Mouse (Mus musculus) thymus, postnatal 36 days (tissue): ENCODE measurements around the gene Onecut3.

Source experiments
- DNase-seq, 2 experiments: peaks; one replicate each; pipeline ENCODE4 v3.0.0; 2022; ENCODE audit warnings: mixed read lengths in 2 of 2

The Onecut3 gene

DNA sequence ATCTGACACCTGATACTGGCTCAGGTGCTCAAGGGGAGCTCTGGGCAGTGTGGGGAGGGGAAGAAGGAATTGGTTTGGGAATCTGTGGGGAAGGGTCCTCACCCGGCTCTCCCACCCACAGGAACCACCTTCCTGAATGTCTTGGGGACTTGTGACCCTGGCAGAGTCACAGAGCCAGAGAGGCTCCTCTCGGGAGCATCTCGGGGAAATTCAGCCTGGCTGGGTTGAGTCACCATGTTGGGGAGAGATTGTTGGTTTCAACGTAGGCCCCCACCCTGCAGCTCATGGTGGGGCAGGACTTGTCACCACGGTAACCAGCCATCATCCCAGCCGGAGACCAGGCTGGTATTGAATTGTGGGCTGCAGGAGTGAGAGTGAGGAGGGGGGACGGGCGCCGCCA, 10.1 kb downstream of the Onecut3 start:
- DNase-seq: no peak

DNA sequence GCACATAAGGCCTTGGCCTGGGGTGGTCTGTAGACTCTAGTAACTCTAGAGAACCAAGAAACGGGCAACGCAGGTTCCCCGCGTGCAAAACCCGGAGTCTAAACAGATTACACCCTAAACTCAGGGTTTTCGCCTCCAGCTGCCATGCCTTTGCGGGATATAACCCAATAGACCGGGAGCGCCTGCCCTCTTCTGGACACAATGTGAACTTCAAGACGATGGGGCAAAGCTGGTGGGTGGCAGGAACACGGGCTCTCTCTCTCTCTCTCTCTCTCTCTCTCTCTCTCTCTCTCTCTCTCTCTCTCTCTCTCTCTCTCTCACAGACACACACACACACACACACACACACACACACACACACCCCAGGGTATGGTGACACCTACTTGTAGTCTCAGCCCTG, 11.6 kb downstream of the Onecut3 start:
- DNase-seq: peak; percentile 59 to 69

DNA sequence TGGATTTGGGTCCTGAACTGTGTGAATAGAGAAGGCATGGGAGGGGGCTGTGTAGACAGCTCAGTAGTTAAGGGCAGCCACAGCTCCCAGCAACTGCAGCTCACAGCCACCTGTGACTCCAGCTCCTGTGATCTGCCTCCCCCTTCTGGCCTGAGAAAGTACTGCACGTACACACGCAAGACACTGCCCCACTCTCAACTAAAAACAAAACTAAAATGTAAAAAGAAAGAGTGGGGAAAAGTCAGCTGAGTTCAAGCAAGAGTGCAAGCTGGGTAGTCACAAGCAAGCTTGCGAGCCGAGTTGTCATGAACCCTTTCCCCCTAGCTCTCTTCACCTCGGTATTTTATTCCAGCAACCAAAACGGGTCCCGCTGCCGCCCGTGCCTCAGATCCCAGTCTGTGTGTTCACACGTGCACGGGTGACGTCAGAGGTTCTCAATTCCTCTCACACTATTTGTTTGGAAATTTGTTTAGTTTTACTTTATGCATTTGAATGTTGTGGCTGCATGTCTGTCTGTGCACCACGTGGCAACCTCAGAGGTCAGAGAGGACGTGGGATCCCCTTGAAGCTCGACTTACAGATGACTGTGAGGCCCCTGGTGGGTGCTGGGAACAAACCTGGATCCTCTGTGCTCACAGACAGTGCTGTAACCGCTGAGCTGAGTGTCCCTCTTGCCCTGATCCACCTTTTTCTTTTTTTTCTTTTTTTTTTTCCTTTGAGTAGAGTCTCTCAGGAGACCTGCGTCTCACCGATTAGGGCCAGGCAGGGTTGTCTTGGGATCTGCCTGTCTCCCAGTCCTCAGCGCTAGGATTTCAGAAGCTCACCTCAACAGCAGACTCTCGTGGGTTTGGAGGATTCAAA, 15.0 kb downstream of the Onecut3 start:
- DNase-seq: peak; percentile 79 to 85

DNA sequence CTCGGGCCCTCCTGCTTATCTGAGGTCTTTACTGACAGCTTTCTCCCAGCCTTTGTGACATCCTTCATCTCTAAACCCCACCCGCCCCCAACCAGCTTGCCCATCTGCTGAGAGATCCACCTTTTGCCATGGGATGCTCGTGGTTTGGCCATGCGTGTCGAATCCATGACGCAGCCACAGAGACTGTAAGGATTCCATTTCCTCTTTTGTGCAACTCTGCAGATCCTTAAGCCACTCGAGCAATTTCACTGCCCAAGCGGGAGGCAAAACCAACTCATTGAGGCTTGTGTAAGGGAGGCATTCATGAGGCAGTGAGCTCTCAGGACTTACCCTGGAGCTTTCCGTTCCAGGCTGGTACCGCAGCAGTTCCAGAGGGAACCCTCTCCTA, 15.6 kb downstream of the Onecut3 start:
- no peak for DNase-seq

DNA sequence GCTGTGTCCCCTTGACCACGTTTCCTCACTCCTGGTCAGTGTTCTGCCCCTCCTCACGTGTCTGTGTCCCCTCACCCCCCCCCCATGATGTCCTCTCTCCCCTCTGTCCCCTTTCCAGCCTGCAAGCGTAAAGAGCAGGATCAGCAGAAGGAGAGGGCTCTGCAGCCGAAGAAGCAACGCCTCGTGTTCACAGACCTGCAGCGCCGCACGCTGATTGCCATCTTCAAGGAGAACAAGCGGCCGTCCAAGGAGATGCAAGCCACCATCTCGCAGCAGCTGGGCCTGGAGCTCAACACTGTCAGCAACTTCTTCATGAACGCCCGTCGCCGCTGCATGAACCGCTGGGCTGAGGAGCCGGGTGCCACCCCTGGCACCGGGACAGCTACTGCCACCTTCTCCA, 19.1 kb downstream of the Onecut3 start:
- DNase-seq: no peak

DNA sequence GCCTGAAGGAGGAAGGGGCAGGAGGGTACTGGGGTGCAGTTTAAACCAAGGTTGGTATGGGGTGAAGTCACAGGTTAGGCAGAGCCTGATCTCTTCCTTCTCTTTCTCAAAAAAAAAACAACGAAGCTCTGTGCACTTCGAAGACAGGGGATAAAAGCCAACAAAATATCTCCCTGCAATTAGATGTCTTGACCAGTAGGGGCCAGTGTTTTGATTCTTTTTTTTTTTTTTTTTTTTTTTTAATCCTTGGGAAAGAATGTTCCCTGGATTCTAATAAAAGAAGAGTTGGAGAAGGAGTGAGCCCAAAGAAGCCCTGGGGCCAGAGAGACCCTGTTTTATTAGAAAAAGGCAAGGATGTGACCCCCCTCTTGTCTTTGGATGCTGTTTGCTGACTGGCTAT, 24.7 kb downstream of the Onecut3 start:
- DNase-seq: no peak

DNA sequence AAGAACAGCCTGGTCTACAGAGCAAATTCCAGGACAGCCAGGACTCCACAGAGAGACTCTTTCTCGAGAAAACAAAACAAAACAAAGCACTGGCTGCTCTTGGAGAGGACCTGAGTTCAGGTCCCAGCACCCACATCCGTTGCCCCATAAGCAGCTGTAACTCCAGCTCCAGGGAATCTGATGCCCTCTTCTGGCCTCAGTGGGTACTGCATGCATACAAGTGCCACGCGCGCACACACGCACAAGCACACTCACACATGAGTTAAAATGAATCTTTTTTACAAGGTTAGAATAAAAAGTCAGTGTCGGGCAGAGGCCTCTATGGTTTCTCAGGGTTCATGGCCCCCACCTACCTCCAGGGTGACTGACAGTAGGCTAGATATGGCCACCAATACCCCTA, 28.7 kb downstream of the Onecut3 start:
- DNase-seq: peak in 1 of 2 experiments; percentile 22

DNA sequence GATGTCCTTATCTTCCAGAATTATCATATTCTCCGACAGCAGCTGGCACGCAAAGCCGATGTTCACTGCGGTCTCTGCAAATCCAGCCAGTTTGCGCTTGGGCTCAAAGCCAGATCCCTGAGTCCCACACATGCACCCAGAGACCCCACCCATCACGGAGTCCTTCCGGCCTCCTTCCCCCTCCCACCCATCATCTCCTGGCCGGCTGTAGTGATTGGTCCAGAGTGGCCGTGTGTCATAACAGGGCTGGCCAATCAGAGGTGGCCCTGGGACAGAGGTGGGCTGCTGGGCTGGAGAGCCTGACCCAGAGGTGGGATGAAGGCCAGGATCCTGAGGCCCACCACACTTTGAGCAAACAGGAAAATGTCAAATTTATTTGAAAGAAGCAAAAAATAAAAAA, 31.5 kb downstream of the Onecut3 start:
- no peak for DNase-seq

DNA sequence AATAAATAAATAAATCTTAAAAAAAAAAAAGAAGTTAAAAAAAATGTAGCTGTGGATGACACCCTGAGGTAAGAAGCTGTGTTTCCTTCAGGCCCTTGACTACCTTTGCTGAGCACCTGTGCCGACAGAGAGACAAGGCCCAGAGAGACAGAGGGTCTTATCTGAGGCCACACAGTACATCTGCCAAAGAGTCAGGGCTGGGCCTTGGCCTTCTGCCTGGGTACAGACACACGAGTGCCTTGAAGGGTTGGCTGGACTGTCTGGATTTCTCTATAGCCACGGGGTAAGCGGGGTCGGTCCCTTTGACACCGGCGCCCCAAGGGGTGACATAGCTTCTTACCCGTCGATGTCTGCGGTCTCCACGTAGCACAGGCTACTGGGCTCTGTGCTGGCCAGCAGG, 38.1 kb downstream of the Onecut3 start:
- DNase-seq: no peak

DNA sequence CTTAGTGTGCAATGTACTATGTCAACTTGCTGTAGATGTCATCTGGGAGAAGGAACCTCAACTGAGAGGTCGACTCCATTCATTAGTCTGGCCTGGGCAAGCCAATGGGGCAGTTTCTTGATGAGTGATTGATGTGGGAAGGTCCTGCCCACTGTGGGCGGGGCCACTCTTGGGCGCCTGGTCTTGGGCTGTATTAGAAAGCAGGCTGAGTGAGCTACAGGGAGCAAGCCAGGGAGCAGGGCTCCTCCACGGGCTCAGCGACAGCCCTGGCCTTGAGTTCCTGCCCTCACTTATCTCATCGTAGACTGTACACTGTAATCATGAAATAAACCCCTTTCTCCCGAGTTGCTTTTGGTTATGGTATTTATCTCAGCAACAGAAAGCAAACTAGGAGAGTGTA, 39.1 kb downstream of the Onecut3 start:
- no peak for DNase-seq

DNA sequence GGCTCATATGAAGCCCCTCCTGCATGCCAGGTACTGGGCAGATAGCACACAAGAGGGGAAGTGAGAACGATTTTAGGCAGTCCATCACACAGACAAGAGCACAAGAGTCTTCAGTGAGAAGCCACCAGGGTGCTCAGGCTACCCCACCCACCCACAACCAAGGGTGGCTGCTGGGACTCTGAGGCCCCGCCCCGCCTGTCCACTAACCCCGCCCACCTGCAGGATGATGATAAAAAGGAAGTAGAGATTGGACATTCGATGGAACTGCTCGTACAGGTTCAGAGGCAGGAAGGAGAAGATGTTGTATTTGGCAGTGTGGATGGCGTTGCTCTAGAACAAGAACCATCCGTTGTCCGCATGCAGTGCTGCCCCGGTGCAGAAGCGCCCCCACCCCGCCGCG, 40.4 kb downstream of the Onecut3 start:
- DNase-seq: no peak

DNA sequence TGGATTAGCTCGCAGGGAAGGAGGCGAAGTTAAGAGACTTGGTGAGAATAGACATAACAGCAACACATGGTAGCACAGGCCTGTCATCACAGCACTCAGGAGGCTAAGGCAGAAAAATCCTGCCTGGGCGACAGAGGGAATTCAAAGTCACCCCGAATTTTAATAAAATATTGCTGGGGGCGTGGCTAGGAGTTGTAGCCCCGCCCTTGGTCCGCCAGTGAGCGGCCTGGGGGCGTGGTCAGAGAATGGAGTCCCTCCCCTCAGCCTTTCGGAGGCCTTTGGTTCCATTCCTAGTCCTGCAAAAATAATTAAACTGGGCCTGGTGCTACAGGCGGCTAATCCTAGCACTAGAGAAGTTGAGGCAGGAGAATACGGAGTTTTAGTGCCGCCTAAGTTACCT, 41.1 kb downstream of the Onecut3 start:
- DNase-seq: no peak

DNA sequence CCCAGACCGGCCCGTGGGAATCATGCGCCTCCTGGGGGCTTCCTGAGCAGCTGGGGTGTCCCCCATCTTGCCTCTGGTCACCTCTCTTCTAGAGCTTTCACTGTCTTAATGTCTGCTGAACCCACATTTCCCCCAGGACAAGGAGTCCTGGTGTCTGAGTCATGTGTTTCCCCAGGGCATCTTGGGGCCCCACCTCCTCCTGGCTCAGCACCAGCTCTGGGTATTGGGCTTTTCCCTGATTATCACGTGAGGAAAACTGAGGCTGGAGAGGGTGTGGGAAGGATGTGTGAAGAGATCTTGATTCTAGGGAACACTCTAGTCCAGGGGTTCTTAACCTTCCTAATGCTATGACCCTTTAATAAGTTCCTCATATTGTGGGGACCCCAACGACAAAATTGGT, 43.5 kb downstream of the Onecut3 start:
- no peak for DNase-seq

DNA sequence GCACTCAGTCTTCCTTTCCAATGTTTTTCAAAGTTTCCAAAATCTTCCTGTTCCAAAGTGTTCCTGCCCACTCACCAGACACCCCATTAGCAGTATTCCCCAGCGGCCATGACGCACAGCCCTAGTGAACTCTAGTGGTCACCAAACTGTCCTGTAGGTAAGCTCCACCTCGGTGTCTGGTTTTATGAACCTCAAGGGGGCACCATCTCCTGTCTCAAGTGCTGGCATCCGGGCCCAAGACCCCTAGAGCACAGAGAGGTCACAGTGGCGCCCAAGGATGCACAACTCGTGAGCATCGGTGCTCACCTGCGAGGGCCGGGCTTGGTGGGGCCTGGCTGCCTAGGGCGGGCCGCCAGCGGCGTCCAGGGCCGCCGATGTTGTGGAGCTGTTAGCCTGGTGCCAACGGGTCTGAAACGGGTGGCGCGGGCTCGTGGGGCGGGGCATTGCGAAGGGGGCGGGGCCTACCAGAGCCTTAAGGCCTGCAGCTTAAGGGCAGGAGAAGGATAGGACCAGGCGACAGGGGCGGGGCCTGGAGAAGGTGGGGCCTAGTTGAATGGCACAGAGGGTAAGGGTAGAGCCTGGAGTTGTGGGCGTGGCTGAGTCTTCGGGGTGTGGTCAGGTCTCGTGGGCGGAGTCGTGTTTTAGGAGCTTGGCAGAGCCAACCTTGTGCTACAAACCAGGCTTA, 44.2 kb downstream of the Onecut3 start, which contains the start of gene Atp8b3:
TSS of gene Atp8b3 (minus strand) at position 415 of the 685 bp plus-strand sequence.
- DNase-seq: peak; percentile 78 to 87

DNA sequence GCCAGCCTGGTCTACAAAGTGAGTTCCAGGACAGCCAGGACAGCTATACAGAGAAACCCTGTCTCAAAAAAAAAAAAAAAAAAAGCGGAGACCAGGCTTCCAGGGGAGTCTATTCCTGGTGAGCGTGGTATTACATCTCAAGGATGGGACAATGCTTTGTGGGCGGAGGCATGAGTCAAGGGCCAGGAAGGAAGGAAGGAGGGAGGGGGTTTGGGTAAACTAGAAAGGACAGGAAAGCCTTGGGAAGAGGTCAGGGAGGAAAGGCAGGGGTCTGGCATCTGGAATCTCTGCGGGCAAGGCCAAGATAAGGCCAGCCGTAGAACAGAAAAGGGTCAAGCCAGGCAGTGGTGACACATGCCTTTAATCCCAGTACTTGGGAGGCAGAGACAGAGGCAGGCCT, 44.9 kb downstream of the Onecut3 start:
- DNase-seq: no peak

DNA sequence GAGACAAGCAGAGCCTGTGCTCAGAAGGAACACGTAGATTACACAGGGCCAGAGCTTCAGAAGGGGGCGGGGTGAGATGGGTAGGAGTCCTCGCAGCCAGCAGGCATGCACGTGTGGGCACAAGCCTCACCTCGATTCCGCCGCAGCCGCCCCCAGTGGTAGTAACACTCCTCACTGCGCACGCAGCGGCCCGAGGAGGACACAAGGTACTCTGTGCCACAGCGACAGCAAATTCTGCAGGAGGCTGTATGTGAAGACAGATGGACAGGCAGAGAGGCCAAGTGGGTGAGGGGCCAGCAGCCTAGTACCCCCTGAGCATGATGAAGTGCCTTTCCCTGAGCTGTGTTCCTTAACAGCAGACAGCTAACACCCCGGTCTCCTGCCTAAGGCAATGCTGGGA, 49.2 kb downstream of the Onecut3 start:
- DNase-seq: no peak

DNA sequence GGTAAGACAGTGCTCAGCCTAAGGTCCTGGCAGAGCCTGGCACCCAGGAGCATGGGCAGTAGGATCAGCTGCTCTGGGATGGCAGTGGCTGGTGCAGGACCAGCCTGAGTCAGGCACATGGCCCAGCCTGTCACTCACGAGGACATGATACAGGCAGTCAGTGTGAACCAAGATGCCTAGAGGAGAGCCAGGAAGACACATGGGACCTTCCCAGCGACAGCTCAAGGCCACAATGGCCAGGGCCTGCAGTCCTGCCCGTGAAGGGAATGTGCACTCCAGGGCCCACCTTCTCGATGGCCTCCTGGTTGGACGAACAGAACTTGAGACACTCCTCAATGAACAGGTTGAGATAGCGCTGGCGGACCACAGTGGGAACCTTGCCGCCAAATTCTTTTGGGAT, 51.0 kb downstream of the Onecut3 start:
- no peak for DNase-seq

DNA sequence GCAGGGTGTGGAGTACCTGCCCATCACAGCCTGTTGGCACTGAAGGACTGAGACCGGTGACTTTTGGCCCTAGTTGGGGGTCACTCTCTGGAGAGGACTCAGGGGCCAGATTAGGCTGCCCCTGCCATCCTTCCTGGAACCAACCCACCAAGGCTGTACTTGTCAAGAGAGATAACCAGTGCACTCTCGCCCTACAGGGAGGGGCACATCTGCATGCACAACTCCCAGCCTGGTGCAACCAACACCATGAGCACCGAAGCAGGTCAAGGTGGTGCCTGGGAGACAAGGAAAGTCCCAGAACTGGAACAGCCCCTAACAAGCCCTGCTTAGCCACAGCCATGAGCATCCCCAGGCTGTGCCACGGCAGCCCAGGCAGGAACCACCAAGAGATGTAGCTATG, 52.3 kb downstream of the Onecut3 start:
- no peak for DNase-seq

DNA sequence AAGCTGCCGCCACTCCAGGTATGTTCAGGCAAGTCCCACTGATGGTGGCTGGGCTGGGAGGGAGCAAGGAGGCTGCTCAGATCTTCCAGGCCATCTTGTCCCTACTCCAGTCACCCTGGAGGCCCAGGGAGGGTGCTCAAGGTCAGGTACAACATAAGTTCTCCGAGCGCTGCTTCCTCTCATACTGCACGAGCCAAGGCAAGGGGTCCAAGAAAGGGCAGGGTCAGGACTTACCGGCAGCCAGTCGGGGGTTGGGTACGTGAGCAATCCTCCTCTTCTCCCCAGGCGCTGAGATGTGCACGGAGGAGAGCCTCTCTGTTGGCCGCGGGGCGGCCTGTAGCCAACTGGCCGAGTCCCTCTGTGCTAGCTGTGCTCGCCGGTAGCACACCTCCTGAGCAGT, 52.9 kb downstream of the Onecut3 start:
- no peak for DNase-seq

DNA sequence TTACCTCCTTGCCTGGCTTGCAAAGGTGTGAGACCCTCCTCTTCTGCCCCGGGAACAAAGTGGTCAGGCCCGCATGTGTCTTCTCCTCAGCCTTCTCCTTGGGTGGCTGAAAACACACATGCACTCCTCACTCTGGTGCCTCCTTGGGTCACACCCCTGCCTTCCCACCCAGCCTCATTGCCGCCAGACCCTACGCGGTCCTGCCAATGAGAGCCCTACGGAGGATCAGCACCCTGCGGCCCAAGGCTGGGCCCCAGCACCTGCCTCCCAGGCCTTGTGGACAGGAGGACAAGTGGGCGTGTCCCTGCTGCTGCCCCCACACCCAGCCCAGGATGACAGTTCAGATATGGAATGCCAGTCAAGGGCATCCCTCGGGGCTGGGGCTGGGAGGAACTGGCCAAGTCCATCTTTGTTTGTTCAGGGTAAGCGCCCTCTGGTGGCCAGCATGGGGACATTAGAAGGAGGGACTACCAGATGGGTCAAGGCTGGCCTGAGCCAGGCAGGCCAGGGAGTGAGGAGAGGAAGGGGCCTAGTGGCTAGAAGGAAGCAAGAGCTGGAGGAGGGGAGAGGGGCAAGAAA, 53.9 kb downstream of the Onecut3 start:
- peak; percentile 37 to 46 for DNase-seq

DNA sequence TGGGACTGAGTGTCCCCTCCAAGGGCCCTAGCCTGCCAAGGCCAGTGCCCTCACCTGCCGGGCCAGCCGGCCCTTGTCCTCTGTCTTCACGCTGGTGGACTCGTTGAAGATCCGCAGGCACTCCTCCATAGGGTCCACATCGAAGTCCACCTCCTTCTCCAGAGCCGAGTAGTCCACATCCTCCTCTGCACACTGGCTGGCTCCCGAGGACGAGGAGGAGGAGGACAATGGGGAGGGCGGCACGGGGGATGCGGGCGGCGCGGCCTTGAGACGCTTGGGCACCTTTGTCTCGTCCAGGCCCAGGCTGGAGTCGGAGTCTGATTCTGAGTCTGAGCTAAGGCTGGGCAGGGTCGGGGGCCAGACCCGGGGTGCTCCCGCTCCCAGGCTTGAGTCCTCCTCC, 54.6 kb downstream of the Onecut3 start:
- no peak for DNase-seq

DNA sequence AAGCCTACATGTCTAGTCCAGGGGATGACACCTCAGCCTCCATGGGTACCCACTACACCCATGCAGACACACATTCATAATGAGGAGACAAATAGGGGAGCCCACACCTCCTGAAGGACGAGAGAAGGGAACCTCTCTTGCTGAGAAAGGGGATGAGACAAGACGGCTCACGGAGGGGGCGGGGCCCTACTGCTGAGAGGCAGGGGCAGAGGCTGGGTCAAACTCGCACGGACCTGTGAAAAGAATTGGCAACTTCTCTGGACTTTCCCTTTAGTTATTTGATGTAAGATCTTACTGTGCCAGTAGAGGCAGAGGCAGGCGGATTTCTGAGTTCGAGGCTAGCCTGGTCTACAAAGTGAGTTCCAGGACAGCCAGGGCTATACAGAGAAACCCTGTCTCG, 57.7 kb downstream of the Onecut3 start:
- DNase-seq: no peak

DNA sequence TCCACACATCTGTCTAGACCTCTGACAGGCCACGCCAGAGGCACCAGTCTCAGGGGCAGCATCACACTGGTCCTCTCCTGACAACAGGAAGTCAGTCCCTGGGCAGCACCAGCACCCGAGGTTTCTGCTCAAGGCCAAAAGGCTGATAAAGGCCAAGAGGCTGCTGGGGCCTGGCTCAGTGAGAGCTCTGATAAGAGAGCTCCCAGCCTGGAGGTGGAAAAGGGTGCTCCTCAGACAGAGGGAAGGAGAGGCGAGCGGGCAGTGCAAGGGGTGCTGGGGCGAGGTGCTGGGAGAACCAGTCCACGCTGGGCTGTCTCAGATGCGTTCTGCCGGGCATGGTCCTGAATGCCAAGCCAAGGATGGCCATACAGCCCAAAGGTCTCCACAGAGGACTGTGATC, 58.9 kb downstream of the Onecut3 start:
- no peak for DNase-seq

DNA sequence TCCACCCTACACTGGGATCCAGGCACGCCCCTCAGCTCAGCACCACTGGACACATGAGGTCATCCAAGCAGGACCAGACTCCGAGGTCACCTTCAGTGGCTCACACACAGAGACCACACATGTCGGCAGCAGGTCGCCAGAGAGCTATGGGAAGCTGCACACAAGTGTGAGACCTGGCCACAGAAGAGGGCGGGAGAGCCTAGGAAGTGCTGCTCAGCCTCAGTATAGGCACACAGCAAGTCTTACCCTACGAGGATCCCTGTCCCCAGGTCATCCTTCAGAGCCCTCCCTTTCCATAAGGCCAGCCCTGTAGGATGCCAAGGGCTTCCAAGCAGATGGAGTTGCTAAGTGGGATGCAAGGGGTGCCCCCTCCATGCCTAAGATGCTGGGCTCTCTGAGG, 59.4 kb downstream of the Onecut3 start:
- DNase-seq: no peak
